Mouse (Mus musculus): ENCODE results near the gene Gast. TPM values are rescaled to one million over a fixed set of nuclear protein-coding genes. Genes with fewer than 3 reads are reported as not detected.

The Gast gene
- polyA plus RNA-seq, 1 experiment from 2014 or later: 0.79 TPM

- H3K9me3 ChIP-seq (ENCODE audit: control insufficient read depth, low read length): no peaks in the 10 kb centered on the region
- no peak overlapping the region for H3K4me2 ChIP-seq
- no peaks in the 10 kb centered on the region for H3K4me1 ChIP-seq (ENCODE audit: control insufficient read depth, insufficient read depth, low read length)
- WGBS: 23% methylated on average over 12 of the region's 12 CpGs
- H3K4me3 ChIP-seq (ENCODE audit: low read depth, low read length): no peak overlapping the region
- H3K27ac ChIP-seq (ENCODE audit: low read depth, low read length): no peak overlapping the region
- no peaks in the 10 kb centered on the region for H3K36me3 ChIP-seq (ENCODE audit: control insufficient read depth, insufficient read depth, low read length)
- peaks cover 3% of the 10 kb centered on the region; the same call in 1 of the 2 replicates for H3K27me3 ChIP-seq (ENCODE audit: control insufficient read depth, insufficient read depth, low read length)
- ATAC-seq (ENCODE audit: low FRiP score) (peak; percentile 39), DNase-seq (ENCODE audit: low spot score, missing footprints) (peak; percentile 97)
- H3K9ac ChIP-seq (ENCODE audit: low read length): no peak overlapping the region
Observed at GRCm38 (mm10) chr11:100362979-100363562, 28.9 kb downstream of the Gast start.

GRCm38 (mm10) chr11:100369145-100369544 is 34.9 kb downstream of the Gast start:
- no peak for DNase-seq (ENCODE audit: low spot score, missing footprints)
- H3K9me3 ChIP-seq (ENCODE audit: control insufficient read depth, low read length): no peaks in the 10 kb centered on the region
- no peak overlapping the region for H3K4me3 ChIP-seq (ENCODE audit: low read depth, low read length)
- no peak overlapping the region for H3K4me2 ChIP-seq
- no peaks in the 10 kb centered on the region for H3K27me3 ChIP-seq (ENCODE audit: control insufficient read depth, insufficient read depth, low read length)
- no peak for ATAC-seq (ENCODE audit: low FRiP score)
- 86% methylated on average over 7 of the region's 7 CpGs for WGBS
- no peak overlapping the region for H3K27ac ChIP-seq (ENCODE audit: low read depth, low read length)
- no peaks in the 10 kb centered on the region for H3K36me3 ChIP-seq (ENCODE audit: control insufficient read depth, insufficient read depth, low read length)
- H3K9ac ChIP-seq (ENCODE audit: low read length): no peak overlapping the region
- H3K4me1 ChIP-seq (ENCODE audit: control insufficient read depth, insufficient read depth, low read length): no peaks in the 10 kb centered on the region

GRCm38 (mm10) chr11:100369822-100370221 is 35.6 kb downstream of the Gast start:
- Histone ChIP-seq H3K9ac (ENCODE audit: low read length) (no peak overlapping the region), H3K27ac (ENCODE audit: low read depth, low read length) (no peak overlapping the region), H3K27me3 (ENCODE audit: control insufficient read depth, insufficient read depth, low read length) (no peaks in the 10 kb centered on the region), H3K4me2 (no peak overlapping the region), H3K9me3 (ENCODE audit: control insufficient read depth, low read length) (no peaks in the 10 kb centered on the region), H3K4me3 (ENCODE audit: low read depth, low read length) (no peak overlapping the region), H3K36me3 (ENCODE audit: control insufficient read depth, insufficient read depth, low read length) (no peaks in the 10 kb centered on the region), H3K4me1 (ENCODE audit: control insufficient read depth, insufficient read depth, low read length) (no peaks in the 10 kb centered on the region)
- DNase-seq (ENCODE audit: low spot score, missing footprints): no peak
- 80% methylated on average over 8 of the region's 8 CpGs for WGBS
- ATAC-seq (ENCODE audit: low FRiP score): no peak

GRCm38 (mm10) chr11:100371981-100372558 is 37.9 kb downstream of the Gast start:
- no peaks in the 10 kb centered on the region for H3K4me1 ChIP-seq (ENCODE audit: control insufficient read depth, insufficient read depth, low read length)
- no peak overlapping the region for H3K9ac ChIP-seq (ENCODE audit: low read length)
- H3K27me3 ChIP-seq (ENCODE audit: control insufficient read depth, insufficient read depth, low read length): no peaks in the 10 kb centered on the region
- no peak overlapping the region for H3K4me2 ChIP-seq
- no peaks in the 10 kb centered on the region for H3K36me3 ChIP-seq (ENCODE audit: control insufficient read depth, insufficient read depth, low read length)
- WGBS: 74% methylated on average over 7 of the region's 8 CpGs
- ATAC-seq (ENCODE audit: low FRiP score) (no peak), DNase-seq (ENCODE audit: low spot score, missing footprints) (peak; percentile 85)
- H3K27ac ChIP-seq (ENCODE audit: low read depth, low read length): no peak overlapping the region
- H3K4me3 ChIP-seq (ENCODE audit: low read depth, low read length): no peak overlapping the region
- H3K9me3 ChIP-seq (ENCODE audit: control insufficient read depth, low read length): no peaks in the 10 kb centered on the region

GRCm38 (mm10) chr11:100375127-100375526 is 40.9 kb downstream of the Gast start:
- H3K9me3 ChIP-seq (ENCODE audit: control insufficient read depth, low read length): no peaks in the 10 kb centered on the region
- H3K4me3 ChIP-seq (ENCODE audit: low read depth, low read length): no peak overlapping the region
- WGBS: 88% methylated on average over 9 of the region's 9 CpGs
- H3K4me1 ChIP-seq (ENCODE audit: control insufficient read depth, insufficient read depth, low read length): no peaks in the 10 kb centered on the region
- H3K4me2 ChIP-seq: no peak overlapping the region
- H3K27ac ChIP-seq (ENCODE audit: low read depth, low read length): no peak overlapping the region
- no peaks in the 10 kb centered on the region for H3K27me3 ChIP-seq (ENCODE audit: control insufficient read depth, insufficient read depth, low read length)
- ATAC-seq (ENCODE audit: low FRiP score) (no peak), DNase-seq (ENCODE audit: low spot score, missing footprints) (no peak)
- H3K36me3 ChIP-seq (ENCODE audit: control insufficient read depth, insufficient read depth, low read length): no peaks in the 10 kb centered on the region
- no peak overlapping the region for H3K9ac ChIP-seq (ENCODE audit: low read length)

- WGBS: 82% methylated on average over 4 of the region's 4 CpGs
- H3K36me3 ChIP-seq (ENCODE audit: control insufficient read depth, insufficient read depth, low read length): no peaks in the 10 kb centered on the region
Observed at GRCm38 (mm10) chr11:100376005-100376404, 41.8 kb downstream of the Gast start.

GRCm38 (mm10) chr11:100376746-100377389 is 42.7 kb downstream of the Gast start:
- Histone ChIP-seq H3K27ac (ENCODE audit: low read depth, low read length) (no peak overlapping the region), H3K27me3 (ENCODE audit: control insufficient read depth, insufficient read depth, low read length) (no peaks in the 10 kb centered on the region), H3K9ac (ENCODE audit: low read length) (no peak overlapping the region), H3K4me1 (ENCODE audit: control insufficient read depth, insufficient read depth, low read length) (no peaks in the 10 kb centered on the region), H3K4me2 (no peak overlapping the region), H3K9me3 (ENCODE audit: control insufficient read depth, low read length) (no peaks in the 10 kb centered on the region), H3K36me3 (ENCODE audit: control insufficient read depth, insufficient read depth, low read length) (no peaks in the 10 kb centered on the region), H3K4me3 (ENCODE audit: low read depth, low read length) (no peak overlapping the region)
- WGBS: 92% methylated on average over 21 of the region's 21 CpGs
- ATAC-seq (ENCODE audit: low FRiP score) (no peak), DNase-seq (ENCODE audit: low spot score, missing footprints) (no peak)

More at GRCm38 (mm10) chr11:100376005-100376404, 41.8 kb downstream of the Gast start:
- Histone ChIP-seq H3K4me2 (no peak overlapping the region), H3K9me3 (ENCODE audit: control insufficient read depth, low read length) (no peaks in the 10 kb centered on the region), H3K27ac (ENCODE audit: low read depth, low read length) (no peak overlapping the region), H3K9ac (ENCODE audit: low read length) (no peak overlapping the region), H3K27me3 (ENCODE audit: control insufficient read depth, insufficient read depth, low read length) (no peaks in the 10 kb centered on the region), H3K4me3 (ENCODE audit: low read depth, low read length) (no peak overlapping the region), H3K4me1 (ENCODE audit: control insufficient read depth, insufficient read depth, low read length) (no peaks in the 10 kb centered on the region)
- ATAC-seq (ENCODE audit: low FRiP score) (no peak), DNase-seq (ENCODE audit: low spot score, missing footprints) (no peak)

- Histone ChIP-seq H3K4me2 (no peak overlapping the region), H3K9me3 (ENCODE audit: control insufficient read depth, low read length) (no peaks in the 10 kb centered on the region), H3K36me3 (ENCODE audit: control insufficient read depth, insufficient read depth, low read length) (no peaks in the 10 kb centered on the region), H3K4me1 (ENCODE audit: control insufficient read depth, insufficient read depth, low read length) (no peaks in the 10 kb centered on the region), H3K27me3 (ENCODE audit: control insufficient read depth, insufficient read depth, low read length) (no peaks in the 10 kb centered on the region), H3K4me3 (ENCODE audit: low read depth, low read length) (no peak overlapping the region), H3K9ac (ENCODE audit: low read length) (no peak overlapping the region), H3K27ac (ENCODE audit: low read depth, low read length) (no peak overlapping the region)
- ATAC-seq (ENCODE audit: low FRiP score): no peak
- DNase-seq (ENCODE audit: low spot score, missing footprints): no peak
- 95% methylated on average over 14 of the region's 14 CpGs for WGBS
Observed at GRCm38 (mm10) chr11:100377989-100378388, 43.8 kb downstream of the Gast start.

GRCm38 (mm10) chr11:100378446-100378845 is 44.2 kb downstream of the Gast start:
- Histone ChIP-seq H3K27me3 (ENCODE audit: control insufficient read depth, insufficient read depth, low read length) (no peaks in the 10 kb centered on the region), H3K27ac (ENCODE audit: low read depth, low read length) (no peak overlapping the region), H3K9ac (ENCODE audit: low read length) (no peak overlapping the region), H3K4me3 (ENCODE audit: low read depth, low read length) (no peak overlapping the region), H3K4me2 (no peak overlapping the region), H3K4me1 (ENCODE audit: control insufficient read depth, insufficient read depth, low read length) (no peaks in the 10 kb centered on the region), H3K36me3 (ENCODE audit: control insufficient read depth, insufficient read depth, low read length) (no peaks in the 10 kb centered on the region), H3K9me3 (ENCODE audit: control insufficient read depth, low read length) (no peaks in the 10 kb centered on the region)
- ATAC-seq (ENCODE audit: low FRiP score) (no peak), DNase-seq (ENCODE audit: low spot score, missing footprints) (no peak)
- WGBS: 85% methylated on average over 5 of the region's 5 CpGs

All from midbrain, embryonic 11.5 days (tissue).